Mouse (Mus musculus) heart, adult 2 months (tissue): Measurements from ENCODE around the gene Fgfr1op.

Experiments
- CTCF ChIP-seq: fragments of 200-600 bp; IDR thresholded peaks from 2 replicates; pipeline ENCODE4 v1.8.1; 2022; ENCODE audit warnings: antibody characterized with exemption, mild to moderate bottlenecking, moderate library complexity
- EP300 ChIP-seq: fragments of 200-500 bp; IDR thresholded peaks from 2 replicates; pipeline ENCODE4 v1.6.1; 2011; ENCODE audit warnings: low read depth, low read length, control low read depth; ENCODE audit not compliant: insufficient read depth
- POLR2A ChIP-seq: fragments of 200-500 bp; IDR thresholded peaks from 2 replicates; pipeline ENCODE4 v1.6.1; 2011; ENCODE audit warnings: mild to moderate bottlenecking, low read depth, low read length, control low read depth; ENCODE audit not compliant: insufficient read depth

- TF ChIP-seq CTCF: no peak
- TF ChIP-seq EP300: no peak
- no peak for TF ChIP-seq POLR2A
Measured at GRCm38 (mm10) chr17:8177090-8177489, 11.8 kb downstream of the Fgfr1op start.
